Mouse (Mus musculus) splenic B cell, adult 2 months (primary cell): ENCODE measurements around the gene Mapk8.
A peak's percentile ranks its signal among the peaks of the same experiment; 100 is the strongest.
"Not testable (repeated sequence)": the region's sequence is repeated elsewhere in the genome, so short reads cannot be mapped to it uniquely, and the experiment has no call there.

ENCODE experiments used
- DNase-seq: peaks from one replicate; pipeline ENCODE4 v3.0.0-alpha.2; 2011; ENCODE audit warnings: low read depth, low spot score
- H3K27me3 ChIP-seq: 2 replicates; pipeline ENCODE4 v1.6.1; 2012; ENCODE audit warnings: mild to moderate bottlenecking, low read length, moderate library complexity, mixed read lengths; ENCODE audit not compliant: control insufficient read depth, poor library complexity, insufficient read depth, severe bottlenecking
- H3K36me3 ChIP-seq: 2 replicates; pipeline ENCODE4 v1.6.1; 2012; ENCODE audit warnings: mild to moderate bottlenecking, low read length, moderate library complexity, mixed read lengths; ENCODE audit not compliant: control insufficient read depth, poor library complexity, insufficient read depth, severe bottlenecking

The Mapk8 gene

GRCm38 (mm10) chr14:33432485-33432884 is 14.5 kb downstream of the Mapk8 start:
- DNase-seq, H3K27me3 ChIP-seq, H3K36me3 ChIP-seq: not testable (repeated sequence)

DNA sequence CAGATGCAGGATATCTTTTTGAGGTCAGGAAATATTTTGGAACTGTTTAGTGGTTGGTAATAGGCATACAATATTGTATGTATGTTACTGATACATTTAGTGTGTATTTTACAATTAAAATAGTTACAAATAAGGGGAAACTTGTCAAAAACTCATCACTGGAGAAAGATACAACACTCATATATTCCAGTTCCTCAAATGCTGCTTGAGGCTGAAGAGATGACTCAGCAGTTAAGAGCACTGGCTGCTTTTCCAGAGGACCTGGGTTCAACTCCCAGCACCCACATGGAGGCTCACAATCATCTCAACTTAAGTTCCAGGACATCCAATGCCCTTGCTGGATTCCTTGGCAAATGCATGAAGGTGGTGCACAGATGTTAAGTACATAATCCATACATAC is 22.8 kb downstream of the Mapk8 start:
- DNase-seq: no peak
- Histone ChIP-seq H3K36me3 (no peaks in the 10 kb centered on the region), H3K27me3 (no peaks in the 10 kb centered on the region)

DNA sequence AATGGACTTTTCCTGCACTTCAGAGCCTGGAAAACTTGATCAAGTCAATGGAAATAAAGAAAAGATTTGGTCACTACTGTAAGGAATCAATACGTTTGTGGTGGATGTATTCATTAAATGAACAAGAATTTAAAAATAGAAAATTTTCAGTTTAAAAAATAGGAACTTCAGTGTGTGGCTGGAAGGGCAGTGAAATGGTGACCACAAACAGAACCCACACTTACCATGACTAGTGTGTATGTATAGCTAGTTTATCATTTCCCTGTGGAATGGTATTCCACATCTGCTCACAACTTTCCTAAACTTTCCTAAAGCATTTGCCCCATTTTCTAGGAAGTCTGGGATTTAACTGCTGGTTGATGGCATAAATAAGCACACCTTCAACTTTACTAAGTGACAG is 24.0 kb downstream of the Mapk8 start:
- DNase-seq: no peak
- Histone ChIP-seq H3K36me3 (no peaks in the 10 kb centered on the region), H3K27me3 (no peaks in the 10 kb centered on the region)

- Histone ChIP-seq H3K36me3 (no peaks in the 10 kb centered on the region), H3K27me3 (no peaks in the 10 kb centered on the region; the same call in 1 of the 2 replicates)
- no peak for DNase-seq
Observed at GRCm38 (mm10) chr14:33418311-33418909, 28.5 kb downstream of the Mapk8 start.

- H3K27me3 ChIP-seq: no peaks in the 10 kb centered on the region; the same call in 1 of the 2 replicates
- H3K36me3 ChIP-seq: no peaks in the 10 kb centered on the region
- DNase-seq: no peak
Observed at GRCm38 (mm10) chr14:33415746-33416145, 31.2 kb downstream of the Mapk8 start.

DNA sequence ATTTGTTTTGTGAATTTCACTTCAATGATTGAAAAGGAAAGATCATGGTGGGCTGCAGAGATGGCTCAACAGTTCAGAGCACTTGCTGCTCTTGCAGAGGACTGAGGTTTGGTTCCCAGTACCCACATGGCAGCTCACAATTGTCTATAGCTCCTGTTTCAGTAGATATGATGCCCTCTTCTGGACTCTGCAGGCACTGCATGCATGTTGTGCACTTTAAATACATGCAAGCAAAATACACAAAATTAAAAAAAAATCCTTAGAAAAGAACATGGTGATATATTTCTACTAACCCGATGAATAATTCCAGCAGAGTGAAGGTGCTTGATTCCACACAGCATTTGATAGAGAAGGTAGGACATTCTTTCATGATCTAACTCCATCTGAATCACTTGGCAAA is 44.6 kb downstream of the Mapk8 start:
- H3K27me3 ChIP-seq: no peaks in the 10 kb centered on the region
- DNase-seq: peak; percentile 48
- no peaks in the 10 kb centered on the region for H3K36me3 ChIP-seq

- Histone ChIP-seq H3K27me3 (no peaks in the 10 kb centered on the region; the same call in 1 of the 2 replicates), H3K36me3 (no peaks in the 10 kb centered on the region)
- DNase-seq: peak; percentile 13
Observed at GRCm38 (mm10) chr14:33400019-33400418, 46.9 kb downstream of the Mapk8 start.

DNA sequence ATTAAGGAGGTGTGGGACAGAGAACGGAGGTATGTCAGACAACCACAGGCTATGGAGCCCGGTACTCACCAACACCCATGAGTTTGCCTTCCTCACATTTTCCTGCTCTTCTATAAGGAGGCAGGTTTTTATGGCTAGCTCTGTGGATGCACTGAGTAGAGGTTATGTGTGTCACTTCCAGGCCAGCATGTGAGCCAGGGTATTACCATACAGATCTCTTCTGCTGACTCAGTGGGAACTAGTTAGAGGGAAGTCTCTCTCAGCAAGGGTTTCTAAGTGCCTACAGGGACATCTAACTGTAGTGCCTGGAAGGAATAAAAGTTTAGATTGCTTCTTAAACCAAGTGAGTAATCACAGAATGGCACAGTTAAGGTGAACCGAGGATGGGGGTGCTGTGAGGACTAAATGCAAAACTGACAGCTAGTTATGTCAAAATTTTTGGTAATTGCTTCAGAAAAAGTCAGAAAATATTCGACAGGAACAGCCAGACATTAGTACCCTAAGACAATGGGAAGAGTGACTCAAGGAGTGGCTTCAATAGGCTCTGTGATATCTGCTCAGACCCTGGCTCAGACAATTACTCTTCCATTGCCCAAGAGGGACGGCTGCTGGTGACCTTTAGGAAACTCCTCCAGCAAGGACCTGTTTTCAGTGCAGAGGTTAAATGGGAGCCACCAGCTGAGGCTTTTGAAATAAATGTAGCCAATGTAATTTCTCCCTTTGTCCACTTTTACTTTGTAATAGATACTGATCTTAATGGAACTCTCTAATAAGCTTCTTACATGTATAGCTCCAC is 48.7 kb downstream of the Mapk8 start:
- Histone ChIP-seq H3K27me3 (no peaks in the 10 kb centered on the region; the same call in 1 of the 2 replicates), H3K36me3 (no peaks in the 10 kb centered on the region)
- DNase-seq: no peak

GRCm38 (mm10) chr14:33380830-33381457 is 66.0 kb downstream of the Mapk8 start:
- no peaks in the 10 kb centered on the region for H3K27me3 ChIP-seq
- no peak for DNase-seq

GRCm38 (mm10) chr14:33378723-33379122 is 68.2 kb downstream of the Mapk8 start:
- Histone ChIP-seq H3K27me3 (no peaks in the 10 kb centered on the region), H3K36me3 (peaks cover 3% of the 10 kb centered on the region; the same call in 1 of the 2 replicates)
- no peak for DNase-seq

More at GRCm38 (mm10) chr14:33380830-33381457, 66.0 kb downstream of the Mapk8 start:
- peaks cover 3% of the 10 kb centered on the region; the same call in 1 of the 2 replicates for H3K36me3 ChIP-seq

DNA sequence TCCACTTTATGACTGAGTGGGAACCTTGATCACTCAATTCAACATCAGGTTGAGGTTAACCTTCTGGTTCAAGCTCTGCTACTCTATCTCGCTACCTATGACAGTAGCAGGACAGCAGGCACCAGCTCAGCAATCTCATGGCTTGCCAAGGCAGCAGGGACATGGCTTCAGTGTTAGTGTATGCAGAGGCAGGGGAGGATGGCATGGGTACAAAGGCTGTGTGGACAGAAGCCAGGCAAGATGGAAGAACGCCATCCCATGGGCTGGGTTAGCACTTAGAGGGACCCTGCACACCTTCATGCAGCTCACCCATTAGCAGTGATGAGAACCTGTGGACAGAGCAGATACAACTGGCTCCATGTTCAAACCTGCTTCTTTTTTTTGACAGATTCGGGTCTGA is 69.7 kb downstream of the Mapk8 start:
- Histone ChIP-seq H3K36me3 (peaks cover 2% of the 10 kb centered on the region; the same call in 1 of the 2 replicates), H3K27me3 (no peaks in the 10 kb centered on the region)
- no peak for DNase-seq

DNA sequence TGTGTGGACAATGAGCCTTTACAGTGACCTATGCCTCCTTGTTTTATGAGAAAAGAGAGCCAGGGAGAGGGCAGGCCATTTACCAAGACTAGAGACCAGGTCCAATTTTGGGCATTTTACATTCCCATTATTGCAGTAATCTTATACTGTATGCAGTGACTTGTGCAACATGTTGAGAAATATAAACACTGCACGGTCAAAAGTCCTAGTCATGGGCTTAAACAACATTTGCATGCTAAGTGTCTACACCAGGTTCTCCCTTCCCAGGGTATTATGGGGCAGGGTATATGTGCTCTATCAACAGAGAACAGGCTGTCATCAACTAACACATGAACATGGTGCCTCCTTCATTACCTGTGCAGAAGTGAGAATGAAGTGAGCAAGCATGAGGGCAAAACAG is 72.9 kb downstream of the Mapk8 start:
- no peak for DNase-seq
- no peaks in the 10 kb centered on the region for H3K36me3 ChIP-seq
- no peaks in the 10 kb centered on the region for H3K27me3 ChIP-seq

GRCm38 (mm10) chr14:33373271-33373670 is 73.7 kb downstream of the Mapk8 start:
- no peaks in the 10 kb centered on the region for H3K36me3 ChIP-seq
- DNase-seq: no peak
- H3K27me3 ChIP-seq: no peaks in the 10 kb centered on the region

DNA sequence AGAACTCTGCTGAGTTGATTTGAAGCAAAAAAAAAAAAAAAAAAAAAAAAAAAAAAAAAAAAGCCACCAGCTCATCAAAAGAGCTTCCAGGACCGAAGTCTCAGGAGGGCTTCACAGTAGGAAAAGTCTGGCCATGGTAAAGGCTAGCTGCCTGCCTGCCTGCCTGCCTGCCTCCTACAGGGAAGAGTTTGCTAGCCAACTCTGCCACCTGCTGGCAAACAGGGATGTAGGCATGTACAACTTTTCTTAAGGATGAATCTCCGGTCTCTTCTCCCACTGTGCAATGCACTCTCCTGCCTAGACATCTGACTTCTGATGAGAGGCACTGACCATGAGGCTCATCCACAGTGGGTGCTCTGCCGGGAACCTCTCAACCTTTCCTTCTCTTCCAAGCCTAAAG is 75.7 kb downstream of the Mapk8 start:
- Histone ChIP-seq H3K36me3 (no peaks in the 10 kb centered on the region), H3K27me3 (no peaks in the 10 kb centered on the region)
- peak; percentile 49 for DNase-seq

GRCm38 (mm10) chr14:33370056-33370455 is 76.9 kb downstream of the Mapk8 start:
- Histone ChIP-seq H3K36me3 (no peaks in the 10 kb centered on the region), H3K27me3 (no peaks in the 10 kb centered on the region)
- DNase-seq: no peak
